Mouse (Mus musculus) lung, postnatal 0 days (tissue): Measurements from ENCODE around the gene Rhot2.

ENCODE experiments used
- CTCF ChIP-seq: IDR thresholded peaks from 2 replicates; pipeline ENCODE4 v1.5.1; 2016; ENCODE audit warnings: antibody characterized with exemption, mild to moderate bottlenecking
- EP300 ChIP-seq: IDR thresholded peaks from 2 replicates; pipeline ENCODE4 v1.6.1; 2016; ENCODE audit warnings: antibody characterized with exemption, mild to moderate bottlenecking, control low read depth

- TF ChIP-seq CTCF (no peak), EP300 (no peak)
Measured at GRCm38 (mm10) chr17:25829558-25830017, 15.1 kb downstream of the Rhot2 start.
